Mouse (Mus musculus): ENCODE results near the gene Fndc3b. TPM values are rescaled to one million over a fixed set of nuclear protein-coding genes. Genes with fewer than 3 reads are reported as not detected.
A peak's percentile ranks its signal among the peaks of the same experiment; 100 is the strongest.

Gene Fndc3b
- polyA plus RNA-seq, 1 experiment from 2014 or later, result 6.1 TPM

DNA sequence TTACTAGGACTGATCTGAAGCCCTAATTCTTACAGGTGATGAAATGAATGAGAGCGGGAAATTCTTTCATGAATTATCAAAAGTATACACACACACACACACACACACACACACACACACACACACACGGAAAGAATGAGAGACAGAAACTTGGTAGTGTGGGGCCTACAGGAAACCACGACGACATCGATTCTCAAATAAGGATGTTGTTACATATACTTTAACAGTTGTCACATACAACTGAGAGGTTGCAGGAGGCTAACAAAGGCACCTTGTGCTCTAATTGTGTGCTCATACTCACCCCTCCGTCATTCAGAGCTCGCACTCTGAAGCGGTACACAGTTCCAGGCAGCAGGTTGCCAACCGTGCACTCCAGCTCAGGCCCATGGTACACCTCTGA is 252.7 kb downstream of the Fndc3b start:
- Histone ChIP-seq H3K4me3 (no peak overlapping the region), H3K27ac (replicated peaks) (no peak overlapping the region), H3K36me3 (0 out of 2 replicates have a peak, but pooled peaks cover 8% of the 10 kb centered on the region), H3K27me3 (no peaks in the 10 kb centered on the region), H3K9ac (replicated peaks) (no peak overlapping the region), H3K4me1 (no peaks in the 10 kb centered on the region), H3K4me2 (replicated peaks) (no peak overlapping the region), H3K9me3 (no peaks in the 10 kb centered on the region)
- no peak for ATAC-seq (replicated peaks)
- 80% methylated on average over 9 of the region's 9 CpGs for WGBS

DNA sequence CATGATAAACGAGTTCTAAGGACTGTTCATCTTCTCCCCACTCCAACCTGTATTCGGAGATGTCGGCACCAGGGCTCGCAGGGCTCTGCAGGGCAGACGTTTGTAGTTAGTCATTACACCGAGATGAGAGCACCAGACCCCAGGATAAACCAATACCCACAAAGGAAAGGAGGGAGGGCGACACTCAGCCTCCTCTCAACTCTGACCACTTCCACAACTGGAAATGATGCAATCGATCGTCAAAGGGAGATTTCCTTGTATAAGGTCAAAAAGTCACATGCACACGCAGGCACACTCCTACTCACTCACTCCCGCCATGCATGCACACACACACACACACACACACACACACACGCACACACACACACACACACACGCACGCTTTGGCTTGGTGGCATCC is 254.6 kb downstream of the Fndc3b start:
- Histone ChIP-seq H3K9me3 (no peaks in the 10 kb centered on the region), H3K4me3 (no peak overlapping the region), H3K36me3 (0 out of 2 replicates have a peak, but pooled peaks cover 8% of the 10 kb centered on the region), H3K27me3 (no peaks in the 10 kb centered on the region), H3K4me1 (no peaks in the 10 kb centered on the region), H3K9ac (replicated peaks) (no peak overlapping the region), H3K4me2 (replicated peaks) (no peak overlapping the region), H3K27ac (replicated peaks) (no peak overlapping the region)
- no peak for ATAC-seq (replicated peaks)
- WGBS, result 94% methylated on average over 14 of the region's 14 CpGs

DNA sequence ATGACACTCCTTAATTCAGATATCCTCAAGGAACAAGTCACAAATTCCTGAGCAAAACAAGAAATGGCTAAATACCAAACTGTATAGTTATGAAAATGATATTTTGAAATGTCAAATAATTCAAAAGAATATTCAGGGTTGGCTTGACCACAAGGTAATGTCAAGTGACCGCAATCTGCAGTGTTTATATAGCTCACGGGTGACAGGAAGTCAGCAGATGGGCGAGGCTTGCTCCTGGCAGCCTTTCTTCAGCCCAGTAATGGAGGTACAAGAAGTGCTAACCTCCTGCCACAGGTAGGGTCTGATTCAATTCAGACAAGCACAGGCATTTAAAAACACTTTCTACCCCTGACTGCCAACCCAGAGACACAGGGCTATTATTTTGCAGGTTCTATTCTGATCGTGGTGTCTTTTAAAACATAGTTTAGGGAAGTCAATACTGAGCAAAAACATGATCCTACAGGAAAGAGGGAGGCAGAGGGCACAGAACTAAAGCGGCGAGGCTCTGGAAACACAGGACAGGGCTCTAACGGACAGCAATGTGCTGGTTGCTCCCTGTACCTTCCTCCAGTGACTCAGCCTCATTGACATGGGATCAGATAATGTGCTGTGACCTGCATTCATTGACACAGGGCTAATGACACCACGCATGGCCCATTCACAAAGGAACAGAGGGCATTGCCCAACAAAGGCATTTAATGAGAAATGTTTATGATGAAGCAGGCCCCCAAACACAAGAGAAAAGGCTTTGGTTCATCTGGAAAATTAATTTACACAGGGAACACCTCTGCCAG is 256.5 kb downstream of the Fndc3b start:
- H3K27me3 ChIP-seq, result no peaks in the 10 kb centered on the region
- 84% methylated on average over 8 of the region's 8 CpGs for WGBS
- H3K9me3 ChIP-seq, result no peaks in the 10 kb centered on the region
- no peak overlapping the region for H3K4me2 ChIP-seq (replicated peaks)
- H3K36me3 ChIP-seq, result 0 out of 2 replicates have a peak, but pooled peaks cover 8% of the 10 kb centered on the region
- no peak overlapping the region for H3K27ac ChIP-seq (replicated peaks)
- no peak overlapping the region for H3K9ac ChIP-seq (replicated peaks)
- no peak overlapping the region for H3K4me3 ChIP-seq
- H3K4me1 ChIP-seq, result no peaks in the 10 kb centered on the region
- no peak for ATAC-seq (replicated peaks)

GRCm38 (mm10) chr3:27453453-27454098 is 257.5 kb downstream of the Fndc3b start:
- Histone ChIP-seq H3K27me3 (no peaks in the 10 kb centered on the region), H3K9me3 (no peaks in the 10 kb centered on the region), H3K4me2 (replicated peaks) (no peak overlapping the region), H3K4me3 (no peak overlapping the region), H3K4me1 (no peaks in the 10 kb centered on the region), H3K36me3 (0 out of 2 replicates have a peak, but pooled peaks cover 8% of the 10 kb centered on the region), H3K9ac (replicated peaks) (no peak overlapping the region), H3K27ac (replicated peaks) (no peak overlapping the region)
- no peak for ATAC-seq (replicated peaks)
- WGBS, result 91% methylated on average over 13 of the region's 13 CpGs

DNA sequence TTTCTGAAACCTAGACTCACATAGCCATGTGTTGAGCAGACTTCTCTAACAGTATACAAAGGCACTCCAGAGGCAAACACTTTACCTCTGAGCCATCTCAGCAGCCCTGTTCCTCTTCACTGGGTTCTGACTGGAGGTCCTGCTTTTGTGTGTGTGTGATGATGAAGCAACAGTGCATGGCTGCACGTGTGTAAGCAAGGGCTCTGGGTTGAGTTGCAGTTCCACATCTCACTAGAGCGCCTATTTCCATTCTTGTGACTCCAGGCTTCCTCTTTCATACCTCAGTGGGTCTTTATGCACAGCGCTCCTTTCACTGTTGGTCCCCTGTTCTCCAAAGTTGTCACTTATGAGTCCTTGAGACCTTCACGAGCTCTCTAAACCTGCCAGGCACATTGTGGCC is 261.7 kb downstream of the Fndc3b start:
- no peaks in the 10 kb centered on the region for H3K27me3 ChIP-seq
- H3K4me2 ChIP-seq (replicated peaks), result no peak overlapping the region
- H3K4me1 ChIP-seq, result no peaks in the 10 kb centered on the region
- no peaks in the 10 kb centered on the region for H3K9me3 ChIP-seq
- H3K4me3 ChIP-seq, result no peak overlapping the region
- no peak overlapping the region for H3K9ac ChIP-seq (replicated peaks)
- no peaks in the 10 kb centered on the region for H3K36me3 ChIP-seq
- ATAC-seq (replicated peaks), result no peak
- 86% methylated on average over 4 of the region's 4 CpGs for WGBS
- no peak overlapping the region for H3K27ac ChIP-seq (replicated peaks)

DNA sequence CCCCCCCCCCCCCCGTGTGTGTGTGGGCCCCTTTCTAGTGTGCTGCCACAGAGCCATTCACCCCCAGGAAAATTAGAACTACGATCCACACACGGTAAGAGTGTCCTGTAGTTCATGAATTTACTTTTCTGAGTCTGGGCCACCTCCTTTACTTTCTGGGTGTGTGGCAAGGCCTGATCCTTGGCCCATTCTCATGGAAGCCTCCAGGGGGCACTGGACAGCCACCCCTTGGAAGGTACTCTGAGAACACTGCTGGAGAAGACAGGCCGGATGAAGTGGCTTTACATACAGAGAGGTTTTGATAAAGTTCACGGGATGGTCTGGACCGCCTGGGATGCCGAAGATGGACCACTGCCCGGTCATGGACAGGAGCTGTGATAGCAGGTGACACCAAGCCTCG is 262.7 kb downstream of the Fndc3b start:
- no peaks in the 10 kb centered on the region for H3K4me1 ChIP-seq
- H3K27me3 ChIP-seq, result no peaks in the 10 kb centered on the region
- H3K9me3 ChIP-seq, result no peaks in the 10 kb centered on the region
- H3K4me2 ChIP-seq (replicated peaks), result no peak overlapping the region
- H3K27ac ChIP-seq (replicated peaks), result no peak overlapping the region
- no peak for ATAC-seq (replicated peaks)
- WGBS, result 82% methylated on average over 9 of the region's 9 CpGs
- H3K36me3 ChIP-seq, result no peaks in the 10 kb centered on the region
- no peak overlapping the region for H3K9ac ChIP-seq (replicated peaks)
- no peak overlapping the region for H3K4me3 ChIP-seq

DNA sequence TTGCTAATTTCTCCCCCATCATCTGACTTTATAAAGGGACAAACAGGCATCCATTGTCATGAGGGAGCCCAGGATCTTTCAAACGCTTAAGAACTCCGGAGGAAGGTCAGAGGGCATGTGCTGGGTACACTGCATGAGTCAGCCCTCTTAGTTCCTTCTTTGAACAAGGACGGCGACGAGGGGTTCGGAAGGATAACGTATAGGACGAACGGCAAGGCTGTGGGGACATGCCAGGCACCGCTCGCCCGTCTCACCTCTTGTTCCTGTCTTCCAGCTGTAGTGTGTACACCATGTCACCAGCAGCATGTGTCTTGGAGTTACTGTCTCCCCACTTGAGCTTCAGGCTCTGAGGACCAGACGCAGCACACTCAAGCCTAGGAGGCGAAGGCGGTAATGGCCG is 271.4 kb downstream of the Fndc3b start:
- 82% methylated on average over 16 of the region's 16 CpGs for WGBS
- Histone ChIP-seq H3K4me3 (no peak overlapping the region), H3K27ac (replicated peaks) (no peak overlapping the region), H3K36me3 (no peaks in the 10 kb centered on the region), H3K4me1 (no peaks in the 10 kb centered on the region), H3K9ac (replicated peaks) (no peak overlapping the region), H3K9me3 (no peaks in the 10 kb centered on the region), H3K4me2 (replicated peaks) (no peak overlapping the region), H3K27me3 (no peaks in the 10 kb centered on the region)
- ATAC-seq (replicated peaks), result no peak

DNA sequence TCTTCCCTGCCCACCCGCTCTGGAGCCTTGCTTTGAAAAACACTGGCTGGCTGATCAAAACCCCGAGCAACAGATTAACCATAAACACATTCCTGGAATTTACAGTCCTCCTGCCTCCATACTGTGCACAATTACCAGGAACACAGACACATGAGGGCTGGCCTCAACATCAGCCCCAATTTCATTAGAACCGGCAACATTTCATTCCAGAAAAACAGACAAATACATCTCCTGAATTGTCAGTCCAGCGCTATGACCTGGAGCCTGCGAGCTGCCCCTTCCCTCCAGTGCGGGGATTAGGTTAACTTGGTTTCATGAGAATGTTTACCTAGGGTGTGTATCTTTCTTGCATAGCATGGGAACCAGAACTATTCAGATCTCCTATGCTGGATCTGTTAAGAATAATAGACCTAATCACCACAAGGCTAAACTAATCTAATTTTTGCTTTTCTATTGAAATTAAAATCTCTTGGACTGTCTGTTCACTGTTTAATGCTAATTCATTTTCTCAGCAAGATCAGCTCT is 275.9 kb downstream of the Fndc3b start:
- ATAC-seq (replicated peaks), result no peak
- Histone ChIP-seq H3K9ac (replicated peaks) (no peak overlapping the region), H3K36me3 (no peaks in the 10 kb centered on the region), H3K27ac (replicated peaks) (no peak overlapping the region), H3K4me1 (peaks cover 8% of the 10 kb centered on the region), H3K4me3 (no peak overlapping the region), H3K27me3 (no peaks in the 10 kb centered on the region), H3K9me3 (no peaks in the 10 kb centered on the region), H3K4me2 (replicated peaks) (no peak overlapping the region)
- WGBS, result 62% methylated on average over 6 of the region's 6 CpGs

GRCm38 (mm10) chr3:27432981-27433380 is 278.1 kb downstream of the Fndc3b start:
- Histone ChIP-seq H3K4me2 (replicated peaks) (no peak overlapping the region), H3K27me3 (no peaks in the 10 kb centered on the region), H3K4me3 (no peak overlapping the region), H3K27ac (replicated peaks) (no peak overlapping the region), H3K9ac (replicated peaks) (no peak overlapping the region), H3K4me1 (peaks cover 11% of the 10 kb centered on the region), H3K9me3 (no peaks in the 10 kb centered on the region), H3K36me3 (no peaks in the 10 kb centered on the region)
- 95% methylated on average over 3 of the region's 3 CpGs for WGBS
- ATAC-seq (replicated peaks), result no peak

GRCm38 (mm10) chr3:27430621-27431263 is 280.4 kb downstream of the Fndc3b start:
- Histone ChIP-seq H3K27ac (replicated peaks) (no peak overlapping the region), H3K27me3 (no peaks in the 10 kb centered on the region), H3K9me3 (no peaks in the 10 kb centered on the region), H3K9ac (replicated peaks) (no peak overlapping the region), H3K4me2 (replicated peaks) (no peak overlapping the region), H3K36me3 (no peaks in the 10 kb centered on the region), H3K4me1 (peaks cover 11% of the 10 kb centered on the region), H3K4me3 (no peak overlapping the region)
- ATAC-seq (replicated peaks), result peak; percentile 51; the same call in 1 of the 2 replicates
- 64% methylated on average over 13 of the region's 13 CpGs for WGBS

GRCm38 (mm10) chr3:27427406-27427805 is 283.7 kb downstream of the Fndc3b start:
- Histone ChIP-seq H3K27me3 (no peaks in the 10 kb centered on the region), H3K36me3 (no peaks in the 10 kb centered on the region), H3K27ac (replicated peaks) (no peak overlapping the region), H3K4me2 (replicated peaks) (no peak overlapping the region), H3K9ac (replicated peaks) (no peak overlapping the region), H3K4me3 (no peak overlapping the region), H3K9me3 (no peaks in the 10 kb centered on the region), H3K4me1 (peaks cover 11% of the 10 kb centered on the region)
- no peak for ATAC-seq (replicated peaks)
- WGBS, result 91% methylated on average over 6 of the region's 6 CpGs

DNA sequence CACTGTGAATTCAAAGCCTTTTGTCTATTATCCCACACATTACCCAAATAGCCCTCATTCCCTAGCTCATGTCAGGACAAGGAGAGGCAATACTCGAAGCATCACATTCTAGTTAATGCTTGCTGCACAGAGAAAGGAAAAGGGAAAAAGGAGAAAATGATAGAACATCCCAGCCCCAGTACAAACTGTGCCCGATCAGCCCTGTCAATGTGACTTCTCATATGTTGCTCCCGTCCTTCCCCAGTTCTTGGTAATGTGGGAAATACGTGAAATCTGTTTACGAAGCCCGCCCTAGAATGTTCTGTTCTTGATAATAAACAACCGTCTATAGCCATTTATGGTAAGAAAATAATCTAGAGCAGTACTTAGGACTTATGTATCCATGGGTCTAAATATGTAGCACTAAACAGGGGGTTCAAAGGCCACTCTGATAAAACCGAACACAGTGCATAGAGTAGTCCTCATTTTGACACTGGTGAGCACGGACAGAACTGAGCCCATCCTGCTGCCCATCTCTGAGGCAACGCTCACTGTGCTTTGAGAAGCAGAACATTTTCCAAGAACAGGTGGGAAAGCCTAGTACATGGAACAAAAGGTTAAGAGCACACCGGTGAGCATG is 286.9 kb downstream of the Fndc3b start:
- WGBS, result 93% methylated on average over 11 of the region's 11 CpGs
- no peaks in the 10 kb centered on the region for H3K9me3 ChIP-seq
- ATAC-seq (replicated peaks), result no peak

More for the DNA sequence above, 286.9 kb downstream of the Fndc3b start:
- Histone ChIP-seq H3K4me3 (no peak overlapping the region), H3K27me3 (no peaks in the 10 kb centered on the region), H3K4me1 (0 out of 2 replicates have a peak, but pooled peaks cover 3% of the 10 kb centered on the region), H3K27ac (replicated peaks) (no peak overlapping the region), H3K9ac (replicated peaks) (no peak overlapping the region), H3K36me3 (no peaks in the 10 kb centered on the region), H3K4me2 (replicated peaks) (no peak overlapping the region)
